Mouse (Mus musculus) CD4-positive naive resting alpha-beta T cell, adult 76 days (primary cell): ENCODE measurements around the gene Islr. TPM values are rescaled to one million over a fixed set of nuclear protein-coding genes. Genes with fewer than 3 reads are reported as not detected.

ENCODE experiments used
- total RNA-seq: library from RNA; stranded (reverse); gene quantifications from one replicate; pipeline ENCODE4 v1.2.4, GENCODE M21; 2023

Gene Islr
- not detected for total RNA-seq

GRCm38 (mm10) chr9:58203516-58204447 is at the start of gene Islr, which contains the start of gene Islr2:
Gene Islr, minus strand, starts transcription at chr9:58204306.
Gene Islr2, minus strand, starts transcription at chr9:58204319.

GRCm38 (mm10) chr9:58253033-58253804 is 49.1 kb upstream of the Islr start, which contains the start of gene Stoml1:
Gene Stoml1, plus strand, starts transcription at chr9:58253164.

GRCm38 (mm10) chr9:58249592-58250192 is 45.6 kb upstream of the Islr start, which contains the start of gene Pml:
Gene Pml, minus strand, starts transcription at chr9:58249786.

GRCm38 (mm10) chr9:58118671-58119070 is 85.4 kb downstream of the Islr start, which contains the start of gene Ccdc33:
Gene Ccdc33, minus strand, starts transcription at chr9:58118823.

Other genes with a start within 250 kb of the Islr start
- 0.67 TPM for gene Cyp11a1, start 197.9 kb downstream of the Islr start, total RNA-seq
- 0.21 TPM for gene Stra6, start 140.5 kb downstream of the Islr start, total RNA-seq
- gene Ccdc33, start 85.5 kb downstream of the Islr start, total RNA-seq = not detected
- gene Islr2, start within 50 bp of the Islr start, total RNA-seq = 3.1 TPM
- 87.8 TPM for gene Pml, start 45.5 kb upstream of the Islr start, total RNA-seq
- gene Stoml1, start 48.9 kb upstream of the Islr start, total RNA-seq = 23.8 TPM
- not detected for gene Loxl1, start 108.9 kb upstream of the Islr start, total RNA-seq
- gene Tbc1d21, start 166.1 kb upstream of the Islr start, total RNA-seq = not detected